Mouse (Mus musculus): Measurements from ENCODE around the gene Litaf. TPM values are rescaled to one million over a fixed set of nuclear protein-coding genes. Genes with fewer than 3 reads are reported as not detected.

The Litaf gene
- polyA plus RNA-seq, 1 experiment from 2014 or later, result 113 TPM

DNA sequence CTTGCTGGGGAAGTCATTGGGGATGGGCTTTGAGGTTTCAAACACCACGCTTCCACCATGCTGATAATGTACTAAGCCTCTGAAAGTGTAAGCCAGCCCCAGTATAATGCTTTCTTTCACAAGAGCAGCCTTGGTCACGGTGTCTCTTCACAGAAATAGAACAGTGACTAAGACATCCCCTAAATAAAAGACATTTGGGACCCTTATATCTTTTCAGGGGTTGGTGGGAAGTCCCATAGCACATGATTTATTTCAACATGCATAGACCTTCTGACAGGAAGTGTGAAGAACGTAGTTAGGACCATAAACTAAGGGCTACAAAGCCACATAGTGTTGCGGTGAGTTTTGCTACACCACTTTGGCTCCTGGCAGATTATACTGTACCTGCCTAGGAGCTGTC, 69.4 kb downstream of the Litaf start:
- H3K36me3 ChIP-seq, result no peaks in the 10 kb centered on the region
- no peaks in the 10 kb centered on the region for H3K27me3 ChIP-seq
- 80% methylated on average over 4 of the region's 4 CpGs for WGBS
- ATAC-seq (ENCODE audit: insufficient number of reproducible peaks, low FRiP score, low TSS enrichment, low read depth), result no peak
- no peak overlapping the region for H3K4me3 ChIP-seq
- H3K4me1 ChIP-seq, result peaks cover 11% of the 10 kb centered on the region; the same call in 1 of the 2 replicates
- no peaks in the 10 kb centered on the region for H3K9me3 ChIP-seq
- H3K27ac ChIP-seq, result no peak overlapping the region
- H3K9ac ChIP-seq, result no peak overlapping the region
- no peak overlapping the region for H3K4me2 ChIP-seq

DNA sequence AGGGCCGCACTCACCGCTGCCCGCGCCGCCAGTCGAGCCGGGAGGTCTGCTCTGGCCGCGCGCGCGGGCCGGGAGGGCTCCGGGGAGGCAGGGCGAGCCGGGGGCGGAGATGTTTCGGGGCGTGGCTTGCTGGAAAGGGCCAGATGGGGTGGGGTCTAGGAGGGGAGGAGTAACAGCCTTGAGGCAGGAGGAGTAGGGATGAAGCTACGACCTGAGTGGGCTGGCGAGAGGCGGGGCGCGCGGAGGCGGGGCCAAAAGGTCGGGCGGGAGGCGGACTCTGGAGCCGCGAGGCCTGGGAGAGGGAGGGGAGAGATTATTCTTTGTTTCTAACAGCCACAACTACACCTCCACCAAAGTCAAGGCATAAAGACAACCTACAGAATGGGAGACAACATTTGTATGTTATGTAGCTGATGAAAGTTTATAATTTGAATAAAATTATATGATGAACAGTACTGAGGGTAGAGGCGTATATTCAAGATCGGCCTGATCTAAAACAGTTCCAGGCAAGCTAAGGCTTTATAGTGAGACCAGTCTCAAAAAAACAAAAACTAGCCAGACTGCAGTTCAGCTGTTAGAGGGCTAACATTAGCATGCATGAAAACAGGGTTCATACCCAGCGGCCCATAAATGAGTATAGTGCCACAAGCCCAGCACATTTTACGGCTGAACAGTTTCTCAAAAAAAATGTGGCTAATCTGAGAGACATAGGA, 72.8 kb downstream of the Litaf start:
- 5% methylated on average over 35 of the region's 35 CpGs for WGBS
- no peaks in the 10 kb centered on the region for H3K27me3 ChIP-seq
- peak; percentile 95 for ATAC-seq (ENCODE audit: insufficient number of reproducible peaks, low FRiP score, low TSS enrichment, low read depth)

DNA sequence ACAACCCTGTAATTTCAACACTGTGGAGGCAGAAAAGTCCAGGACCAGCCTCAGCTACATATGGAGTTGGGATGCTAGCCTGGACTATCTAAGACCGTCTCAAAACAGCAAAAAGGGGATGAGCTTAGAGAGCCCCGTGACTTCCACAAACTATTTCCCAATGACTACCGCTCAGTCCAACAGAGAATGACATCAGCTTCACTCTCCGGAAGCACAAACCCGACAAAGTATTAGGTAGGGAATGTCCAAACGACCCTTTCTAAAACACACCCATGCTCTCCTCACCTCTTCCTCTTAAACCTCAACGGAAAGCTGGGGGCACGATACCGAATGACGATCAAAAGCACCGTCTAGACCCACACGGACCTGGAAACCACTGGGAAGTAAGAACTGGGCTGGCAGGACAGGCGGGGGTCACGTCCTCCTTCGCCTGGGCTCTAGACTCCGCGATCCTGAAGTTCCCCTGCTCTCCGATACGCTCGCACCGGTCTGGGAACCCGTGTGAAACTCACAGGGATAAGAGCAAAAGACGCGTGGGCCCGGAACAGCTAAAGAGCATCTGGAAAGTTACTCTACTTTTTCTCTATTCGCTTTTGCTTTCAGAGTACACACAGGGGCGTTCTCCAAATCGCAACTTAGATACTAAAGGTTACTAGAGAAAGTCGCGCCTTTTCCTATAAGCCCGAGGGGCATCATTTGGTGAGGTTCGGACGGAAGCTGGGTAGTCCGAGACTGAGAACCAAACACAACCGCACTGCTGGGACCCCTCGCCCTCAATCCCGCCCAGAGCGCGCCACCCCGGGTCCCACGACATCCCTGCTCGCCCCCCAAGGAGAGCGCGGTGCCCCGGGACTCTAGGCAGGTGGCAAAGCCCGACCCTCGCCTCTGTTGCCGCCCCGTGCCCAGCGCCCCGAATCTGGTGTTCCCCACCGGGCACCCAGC, 73.6 kb downstream of the Litaf start:
- Histone ChIP-seq H3K9ac (peak overlapping the region; percentile 79), H3K4me3 (peak overlapping the region; percentile 69), H3K27ac (peak overlapping the region; percentile 95), H3K4me1 (peaks cover 20% of the 10 kb centered on the region), H3K4me2 (peak overlapping the region; percentile 61), H3K36me3 (peaks cover 15% of the 10 kb centered on the region; the same call in 1 of the 2 replicates), H3K9me3 (no peaks in the 10 kb centered on the region), H3K27me3 (no peaks in the 10 kb centered on the region)
- ATAC-seq (ENCODE audit: insufficient number of reproducible peaks, low FRiP score, low TSS enrichment, low read depth), result peak; percentile 50
- under 1% methylated on average over 52 of the region's 52 CpGs for WGBS

More for the DNA sequence above, 72.8 kb downstream of the Litaf start:
- Histone ChIP-seq H3K27ac (peak overlapping the region; percentile 95), H3K36me3 (peaks cover 15% of the 10 kb centered on the region; the same call in 1 of the 2 replicates), H3K4me1 (peaks cover 16% of the 10 kb centered on the region), H3K9ac (peak overlapping the region; percentile 79), H3K9me3 (no peaks in the 10 kb centered on the region), H3K4me2 (peak overlapping the region; percentile 61), H3K4me3 (peak overlapping the region; percentile 69)

DNA sequence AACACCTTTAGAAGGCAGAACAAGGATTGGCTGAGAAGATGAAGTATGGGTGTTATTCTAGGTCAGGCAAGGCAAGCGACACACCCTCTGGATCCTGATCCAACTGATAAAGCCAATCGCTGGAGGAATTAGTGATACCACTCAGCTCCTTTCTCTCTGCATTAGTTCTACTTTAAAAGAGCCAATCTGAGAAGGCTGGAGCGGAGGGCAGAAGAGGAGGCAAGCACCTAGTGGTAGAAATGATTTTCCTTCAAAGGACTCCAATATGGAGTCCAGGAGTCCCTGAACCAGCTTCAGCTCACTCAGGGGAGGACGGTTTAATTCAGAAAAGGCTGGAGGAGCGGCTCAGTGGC, 74.2 kb downstream of the Litaf start:
- Histone ChIP-seq H3K4me3 (peak overlapping the region; percentile 69), H3K27ac (peak overlapping the region; percentile 95), H3K9me3 (no peaks in the 10 kb centered on the region), H3K4me2 (peak overlapping the region; percentile 61), H3K9ac (no peak overlapping the region), H3K36me3 (peaks cover 15% of the 10 kb centered on the region; the same call in 1 of the 2 replicates), H3K27me3 (no peaks in the 10 kb centered on the region), H3K4me1 (peaks cover 21% of the 10 kb centered on the region)
- WGBS, result 51% methylated on average over 5 of the region's 5 CpGs
- ATAC-seq (ENCODE audit: insufficient number of reproducible peaks, low FRiP score, low TSS enrichment, low read depth), result no peak

DNA sequence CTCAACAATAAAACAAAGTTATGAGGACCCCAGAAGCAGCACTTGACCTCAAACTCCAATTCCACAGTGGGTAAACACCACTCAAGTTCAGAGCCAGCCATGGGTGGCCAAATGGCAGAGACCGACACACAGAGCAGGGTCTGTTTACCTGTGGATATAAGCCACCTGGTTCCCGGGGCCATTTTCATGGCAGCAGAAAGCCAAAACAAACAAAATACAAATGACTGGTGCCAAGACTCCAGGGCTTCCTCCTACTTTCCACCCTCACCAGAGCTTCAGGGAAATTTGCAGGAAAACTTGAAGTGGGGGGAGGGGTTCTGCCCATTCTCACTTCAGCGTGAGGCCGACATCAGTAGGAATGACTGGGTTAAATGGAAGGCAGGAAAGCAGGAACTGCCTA, 75.2 kb downstream of the Litaf start:
- no peak overlapping the region for H3K27ac ChIP-seq
- H3K9ac ChIP-seq, result no peak overlapping the region
- no peaks in the 10 kb centered on the region for H3K9me3 ChIP-seq
- no peak overlapping the region for H3K4me2 ChIP-seq
- 60% methylated on average over 4 of the region's 4 CpGs for WGBS
- H3K36me3 ChIP-seq, result peaks cover 15% of the 10 kb centered on the region; the same call in 1 of the 2 replicates
- H3K4me3 ChIP-seq, result no peak overlapping the region
- no peaks in the 10 kb centered on the region for H3K27me3 ChIP-seq
- H3K4me1 ChIP-seq, result peaks cover 21% of the 10 kb centered on the region
- no peak for ATAC-seq (ENCODE audit: insufficient number of reproducible peaks, low FRiP score, low TSS enrichment, low read depth)

DNA sequence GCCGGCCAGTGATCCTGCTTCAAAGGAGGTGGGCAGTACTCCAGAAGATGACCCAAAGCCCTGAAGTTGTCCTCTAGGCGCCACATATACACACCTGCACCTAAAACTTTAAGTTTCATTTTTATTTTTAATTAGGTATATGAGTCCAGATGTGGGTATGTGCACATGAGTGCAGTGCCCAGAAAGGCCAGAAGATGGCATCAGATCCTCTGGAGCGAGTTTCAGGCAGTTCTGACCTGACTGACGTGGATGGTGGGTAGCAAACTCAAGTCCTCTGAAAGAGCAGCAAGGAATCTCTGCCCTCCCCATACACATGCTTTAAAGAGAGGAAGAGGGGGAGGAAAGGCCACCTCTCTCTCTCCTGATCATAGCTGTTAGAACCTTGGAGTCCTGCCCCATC, 76.1 kb downstream of the Litaf start:
- no peak overlapping the region for H3K9ac ChIP-seq
- ATAC-seq (ENCODE audit: insufficient number of reproducible peaks, low FRiP score, low TSS enrichment, low read depth), result no peak
- no peak overlapping the region for H3K27ac ChIP-seq
- WGBS, result 95% methylated on average over 4 of the region's 4 CpGs
- H3K36me3 ChIP-seq, result peaks cover 15% of the 10 kb centered on the region; the same call in 1 of the 2 replicates
- H3K4me2 ChIP-seq, result no peak overlapping the region
- H3K27me3 ChIP-seq, result no peaks in the 10 kb centered on the region
- H3K4me1 ChIP-seq, result peaks cover 21% of the 10 kb centered on the region
- no peak overlapping the region for H3K4me3 ChIP-seq
- no peaks in the 10 kb centered on the region for H3K9me3 ChIP-seq

DNA sequence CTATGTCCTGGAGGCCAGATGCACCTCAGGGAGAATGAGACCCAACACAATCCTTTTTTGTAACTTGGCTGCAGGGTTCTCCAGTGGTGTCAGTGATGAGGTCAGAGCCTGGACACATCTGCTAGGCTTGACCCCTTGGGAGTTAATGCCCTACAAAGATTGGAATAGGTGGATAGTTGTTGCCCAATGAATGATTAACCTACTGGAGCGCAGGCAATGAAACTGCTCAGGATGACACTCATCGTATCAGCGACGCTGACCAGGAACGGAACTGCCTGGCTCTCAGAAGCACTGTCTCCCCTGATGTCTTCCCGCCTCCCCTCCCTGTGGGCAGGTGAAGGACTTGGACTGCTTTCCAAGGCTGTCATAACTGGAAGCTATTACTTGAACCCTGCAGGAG, 76.6 kb downstream of the Litaf start:
- Histone ChIP-seq H3K4me2 (no peak overlapping the region), H3K27ac (no peak overlapping the region), H3K9me3 (no peaks in the 10 kb centered on the region), H3K9ac (no peak overlapping the region), H3K27me3 (no peaks in the 10 kb centered on the region), H3K4me1 (peaks cover 21% of the 10 kb centered on the region), H3K36me3 (peaks cover 15% of the 10 kb centered on the region; the same call in 1 of the 2 replicates), H3K4me3 (no peak overlapping the region)
- WGBS, result 95% methylated on average over 6 of the region's 6 CpGs
- ATAC-seq (ENCODE audit: insufficient number of reproducible peaks, low FRiP score, low TSS enrichment, low read depth), result no peak

DNA sequence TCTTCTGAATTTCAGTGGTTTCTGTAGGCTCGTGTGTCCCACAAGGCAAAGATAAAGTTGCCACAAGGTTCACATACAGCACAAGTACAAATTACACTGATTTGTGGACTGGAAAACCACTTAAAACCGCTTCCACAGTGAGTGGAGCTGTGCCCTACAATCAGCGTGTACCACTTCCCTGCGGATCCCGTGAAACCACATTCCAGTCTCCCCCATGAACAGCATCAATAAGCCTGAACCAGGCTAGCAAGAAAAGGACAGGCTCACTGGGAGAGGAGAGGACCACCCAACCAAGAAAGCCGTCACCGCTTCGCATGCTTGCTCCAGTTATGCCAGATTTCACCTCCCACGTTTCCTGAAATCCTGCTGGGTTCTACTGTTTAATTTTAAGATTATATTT, 77.7 kb downstream of the Litaf start:
- Histone ChIP-seq H3K27me3 (no peaks in the 10 kb centered on the region), H3K9me3 (no peaks in the 10 kb centered on the region), H3K4me3 (no peak overlapping the region), H3K4me1 (peaks cover 22% of the 10 kb centered on the region), H3K27ac (peak overlapping the region; percentile 19; the same call in 1 of the 2 replicates), H3K9ac (no peak overlapping the region), H3K4me2 (no peak overlapping the region), H3K36me3 (peaks cover 15% of the 10 kb centered on the region; the same call in 1 of the 2 replicates)
- ATAC-seq (ENCODE audit: insufficient number of reproducible peaks, low FRiP score, low TSS enrichment, low read depth), result no peak
- WGBS, result 60% methylated on average over 9 of the region's 9 CpGs

DNA sequence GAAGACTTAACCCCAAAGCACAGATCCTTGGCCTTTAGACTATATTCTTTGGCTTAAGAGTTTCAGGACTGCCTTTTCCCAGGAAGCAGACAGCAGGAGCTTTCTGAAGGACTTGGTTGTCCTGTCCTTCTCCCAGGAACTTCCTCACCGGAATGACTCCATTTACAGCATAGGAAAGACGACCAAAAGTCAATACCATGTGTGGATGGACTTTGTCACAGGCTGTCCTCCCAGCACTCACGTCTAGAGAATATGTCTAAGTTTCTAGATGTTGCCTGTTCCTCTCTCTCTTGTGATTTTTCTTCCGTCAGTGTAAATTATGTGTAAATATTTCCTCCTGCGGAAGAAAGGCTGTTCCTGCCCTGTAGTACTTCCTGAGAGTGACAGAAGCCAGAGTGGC, 81.4 kb downstream of the Litaf start:
- ATAC-seq (ENCODE audit: insufficient number of reproducible peaks, low FRiP score, low TSS enrichment, low read depth), result no peak
- Histone ChIP-seq H3K27me3 (no peaks in the 10 kb centered on the region), H3K4me2 (no peak overlapping the region), H3K4me3 (no peak overlapping the region), H3K27ac (peak overlapping the region; percentile 44; the same call in 1 of the 2 replicates), H3K36me3 (peaks cover 5% of the 10 kb centered on the region; the same call in 1 of the 2 replicates), H3K9me3 (no peaks in the 10 kb centered on the region), H3K4me1 (peaks cover 28% of the 10 kb centered on the region), H3K9ac (no peak overlapping the region)
- WGBS, result 72% methylated on average over 5 of the region's 5 CpGs

DNA sequence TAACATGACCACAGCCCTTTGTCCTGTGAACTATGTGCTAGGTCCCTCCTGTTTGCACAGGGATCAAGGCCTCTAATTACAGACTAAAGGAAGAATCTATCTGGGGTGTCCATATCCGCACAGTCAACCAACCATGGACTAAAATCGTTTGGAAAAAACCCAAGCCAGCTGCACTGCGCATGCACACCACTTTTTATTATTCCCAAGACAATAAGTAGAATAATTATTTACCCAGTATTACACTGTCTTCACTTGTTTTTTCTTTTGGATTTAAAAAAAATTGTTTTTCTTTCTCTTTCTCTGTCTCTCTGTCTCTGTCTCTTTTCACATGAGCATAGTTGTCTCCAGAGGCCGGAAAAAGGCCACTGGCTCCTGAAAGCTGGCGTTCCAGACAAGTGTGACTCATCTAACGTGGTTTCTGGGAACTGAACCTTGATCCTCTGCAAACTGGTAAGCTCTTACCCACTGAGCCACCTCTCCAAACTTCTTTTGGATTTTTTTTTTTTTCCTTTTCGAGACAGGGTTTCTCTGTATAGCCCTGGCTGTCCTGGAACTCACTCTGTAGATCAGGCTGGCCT, 84.4 kb downstream of the Litaf start:
- Histone ChIP-seq H3K4me2 (no peak overlapping the region), H3K36me3 (no peaks in the 10 kb centered on the region), H3K4me1 (peaks cover 30% of the 10 kb centered on the region), H3K9me3 (no peaks in the 10 kb centered on the region), H3K9ac (no peak overlapping the region), H3K27ac (no peak overlapping the region), H3K27me3 (no peaks in the 10 kb centered on the region), H3K4me3 (no peak overlapping the region)
- 63% methylated on average over 7 of the region's 7 CpGs for WGBS
- no peak for ATAC-seq (ENCODE audit: insufficient number of reproducible peaks, low FRiP score, low TSS enrichment, low read depth)

DNA sequence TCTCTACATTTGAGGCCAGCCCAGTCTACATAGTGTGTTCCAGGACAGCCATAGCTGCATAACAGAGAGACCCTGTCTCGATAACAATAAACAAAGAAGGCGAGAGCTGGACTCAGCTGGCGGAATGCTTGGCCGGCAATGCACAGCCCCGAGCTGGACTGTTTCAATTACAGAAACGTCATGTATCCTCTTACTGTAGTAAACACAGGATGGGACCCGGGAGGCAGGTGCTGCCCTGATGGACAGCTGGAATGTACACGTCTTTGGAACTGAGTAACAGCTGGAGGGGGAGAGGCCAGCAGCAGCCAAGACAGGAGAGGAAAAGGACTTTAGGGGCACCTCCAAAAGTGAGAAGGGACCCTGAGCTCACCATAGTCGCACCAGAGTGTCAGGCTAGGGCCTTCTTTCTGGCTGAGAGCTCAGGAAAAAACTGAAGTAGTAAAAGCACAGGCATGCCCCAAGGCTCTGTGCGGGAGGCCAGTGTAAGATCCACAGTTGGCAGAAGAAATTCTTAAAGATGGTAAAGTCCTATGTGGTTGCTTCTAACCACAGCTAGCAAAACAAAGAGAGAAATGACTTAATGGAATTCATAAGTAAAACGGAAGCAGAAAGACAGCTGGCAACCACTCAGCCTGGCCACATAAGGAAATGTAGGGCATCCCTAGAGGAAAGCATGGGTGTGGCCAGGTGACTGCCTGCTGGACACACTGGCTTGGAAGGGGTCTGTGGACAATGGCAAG, 86.7 kb downstream of the Litaf start:
- WGBS, result 36% methylated on average over 11 of the region's 11 CpGs

More for the DNA sequence above, 86.7 kb downstream of the Litaf start:
- peaks cover 35% of the 10 kb centered on the region for H3K4me1 ChIP-seq
- no peak overlapping the region for H3K9ac ChIP-seq
- no peaks in the 10 kb centered on the region for H3K36me3 ChIP-seq
- H3K27me3 ChIP-seq, result no peaks in the 10 kb centered on the region
- H3K4me3 ChIP-seq, result no peak overlapping the region
- H3K27ac ChIP-seq, result peak overlapping the region; percentile 60
- no peak overlapping the region for H3K4me2 ChIP-seq
- ATAC-seq (ENCODE audit: insufficient number of reproducible peaks, low FRiP score, low TSS enrichment, low read depth), result peak; percentile 57; the same call in 1 of the 2 replicates
- H3K9me3 ChIP-seq, result no peaks in the 10 kb centered on the region

All from limb, embryonic 15.5 days (tissue).